Mouse (Mus musculus) spleen, postnatal 4 days (tissue): ENCODE data around the gene Golga5.

Source experiments
- DNase-seq, 2 experiments: peaks; one replicate each; pipeline ENCODE4 v3.0.0; 2022; ENCODE audit warnings: low spot score in 2 of 2

Golga5 gene

GRCm38 (mm10) chr12:102511363-102511762 is 42.4 kb downstream of the Golga5 start:
- DNase-seq, result no peak

DNA sequence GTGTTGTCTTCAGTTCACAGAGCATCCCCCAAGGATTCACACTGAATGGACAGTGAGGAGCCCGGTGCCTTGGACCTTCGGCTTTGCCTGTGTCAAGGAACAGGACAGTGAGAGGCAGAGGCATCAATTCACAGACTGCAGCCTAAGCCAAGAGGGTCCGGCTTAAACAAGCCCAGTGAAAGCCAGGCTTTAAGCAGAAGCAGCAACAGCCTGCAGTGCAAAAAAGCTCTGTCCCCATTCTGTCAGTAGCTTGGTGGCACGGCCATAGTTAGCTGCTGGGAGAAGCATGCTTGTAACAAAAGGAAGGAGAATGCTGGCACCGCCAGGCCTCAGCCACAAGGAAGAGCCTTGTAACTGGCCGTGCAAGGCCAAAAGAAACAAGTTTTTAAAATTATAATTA is 45.2 kb downstream of the Golga5 start:
- no peak for DNase-seq

GRCm38 (mm10) chr12:102514751-102515150 is 45.8 kb downstream of the Golga5 start:
- no peak for DNase-seq

DNA sequence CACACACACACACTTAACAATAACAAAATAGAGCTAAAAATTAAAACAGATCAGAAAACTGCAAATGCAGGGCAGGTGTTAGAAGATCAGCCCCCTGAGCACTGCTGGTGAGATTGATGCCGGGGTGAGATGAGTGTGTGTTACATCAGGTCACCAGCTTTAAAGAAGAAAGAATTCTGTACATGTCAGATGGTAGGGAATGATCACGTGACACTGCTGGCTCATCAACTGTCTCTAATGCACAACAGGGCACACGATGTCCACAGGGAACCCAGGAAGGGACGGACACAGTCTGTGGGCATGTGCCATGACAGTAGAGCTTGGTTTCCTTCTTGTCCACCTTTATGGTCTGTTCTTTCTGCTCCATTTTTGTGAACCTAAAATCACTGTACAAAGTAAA is 47.2 kb downstream of the Golga5 start:
- no peak for DNase-seq

DNA sequence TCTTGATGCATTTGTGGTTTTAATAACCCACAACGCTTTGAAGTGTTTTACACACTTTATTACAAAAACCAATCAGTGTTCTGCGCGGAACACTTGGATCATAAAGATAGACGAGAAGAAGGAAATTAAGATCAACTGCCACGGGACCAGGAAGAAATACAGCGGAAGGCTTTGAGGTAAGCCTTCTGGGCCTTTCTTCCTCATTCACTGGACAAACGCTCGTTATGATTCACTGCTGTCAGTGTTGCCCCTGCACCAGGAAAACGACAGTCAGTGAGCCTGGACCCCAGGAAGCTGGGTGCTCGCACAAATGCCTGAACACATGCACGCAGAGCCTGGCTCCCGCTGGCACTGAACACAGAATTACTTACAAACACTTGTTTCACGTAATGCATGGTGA is 48.7 kb downstream of the Golga5 start:
- DNase-seq, result no peak

DNA sequence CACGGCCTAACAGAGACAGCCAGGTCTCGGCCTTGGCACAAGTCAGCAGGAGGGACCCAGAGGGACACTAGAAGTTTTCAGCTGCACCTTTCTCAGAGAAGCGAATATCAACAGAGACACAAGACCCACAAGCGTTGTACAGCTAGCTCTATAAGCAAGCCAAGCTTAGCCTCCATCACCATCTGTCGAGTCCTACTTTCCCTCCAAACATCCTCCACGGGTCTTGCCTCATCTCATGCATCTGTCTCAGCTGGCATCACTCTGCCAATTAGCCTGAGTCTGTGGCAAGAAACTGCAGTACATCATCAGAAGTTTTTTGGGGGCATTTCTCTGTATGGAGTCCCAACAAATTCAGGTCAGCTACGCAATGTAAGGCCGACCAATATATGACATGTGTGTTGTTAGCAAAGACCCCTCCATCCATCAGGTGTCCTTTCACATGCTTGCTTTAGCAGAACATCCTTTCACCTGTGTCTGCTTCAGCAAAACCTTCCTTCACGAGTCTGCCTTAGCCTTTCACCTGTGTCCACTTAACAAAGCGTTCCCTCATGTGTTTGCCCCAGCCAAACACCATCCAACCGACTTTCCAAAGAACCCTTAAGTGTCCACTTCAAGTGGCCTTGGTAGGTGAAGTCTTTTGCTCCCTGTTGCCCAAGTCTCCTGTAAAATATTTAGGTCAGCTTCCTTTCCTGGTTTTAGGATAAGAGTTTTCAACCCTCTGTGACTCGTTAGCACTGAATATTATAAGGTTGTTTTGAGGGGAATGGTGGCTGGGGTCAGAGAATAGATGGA is 51.2 kb downstream of the Golga5 start:
- DNase-seq, result no peak

DNA sequence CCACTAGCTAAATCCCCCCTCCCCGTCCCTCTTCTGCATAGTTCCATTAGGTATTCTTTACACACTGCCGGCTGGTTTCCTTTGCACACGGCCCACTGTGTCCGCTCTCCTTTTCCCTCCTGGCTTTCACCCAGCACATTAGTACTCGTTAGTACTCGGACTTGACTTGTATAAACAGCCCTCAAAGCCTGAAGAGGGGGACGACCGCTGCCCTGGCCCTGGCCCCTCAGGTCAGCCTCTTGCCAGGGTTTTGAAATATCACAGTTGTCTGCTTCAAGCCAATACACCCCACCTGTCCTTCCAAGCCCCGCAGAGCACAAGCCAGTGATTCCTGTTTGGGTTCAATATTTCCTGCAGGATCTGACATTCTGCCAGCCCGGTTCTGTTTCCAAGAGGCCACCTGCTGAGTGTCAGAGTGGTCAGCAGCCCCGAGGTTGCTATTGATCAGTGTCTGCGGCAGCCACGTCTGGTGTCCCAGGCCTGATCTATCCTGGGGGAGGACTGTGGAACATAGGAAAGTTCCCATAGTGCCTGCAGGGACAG is 52.9 kb downstream of the Golga5 start:
- DNase-seq, result no peak

DNA sequence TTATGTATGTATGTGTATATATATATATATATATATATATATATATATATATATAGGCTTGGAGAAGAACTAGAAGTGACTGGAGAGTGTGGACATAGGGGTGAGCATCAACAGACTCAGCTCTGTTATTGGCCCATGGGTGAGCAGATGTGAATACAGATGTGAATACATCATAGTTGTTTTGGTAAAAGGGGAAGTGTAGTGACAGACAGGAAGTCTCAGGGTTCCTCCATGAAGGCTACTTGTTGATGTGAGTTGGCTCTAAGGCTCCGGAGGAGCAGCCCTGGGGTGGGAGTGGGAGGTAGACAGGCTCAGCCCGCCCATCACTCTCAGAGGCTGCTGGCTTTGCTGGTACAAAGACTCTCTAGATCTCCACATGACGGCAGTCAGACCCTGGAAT is 55.3 kb downstream of the Golga5 start:
- DNase-seq, result no peak

DNA sequence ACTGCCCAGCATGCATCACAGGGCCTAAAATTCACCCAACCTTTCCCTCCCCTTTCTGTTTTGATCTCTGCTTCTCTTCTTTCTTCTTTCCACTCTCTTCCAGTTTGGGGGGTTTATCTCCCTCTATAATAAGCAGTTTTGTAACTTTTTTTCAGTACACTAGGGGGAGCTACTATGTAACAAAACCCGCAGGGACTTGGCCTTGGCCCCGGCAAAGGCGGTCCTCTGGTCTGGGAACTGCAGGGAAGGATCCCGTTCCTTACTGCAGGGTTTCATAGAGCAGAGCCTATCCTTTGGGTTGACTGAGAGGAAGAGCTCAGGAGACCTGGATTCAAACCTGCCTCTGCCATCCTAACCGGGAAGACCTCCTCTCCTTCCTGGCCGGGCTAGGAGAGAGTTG is 55.8 kb downstream of the Golga5 start:
- no peak for DNase-seq

DNA sequence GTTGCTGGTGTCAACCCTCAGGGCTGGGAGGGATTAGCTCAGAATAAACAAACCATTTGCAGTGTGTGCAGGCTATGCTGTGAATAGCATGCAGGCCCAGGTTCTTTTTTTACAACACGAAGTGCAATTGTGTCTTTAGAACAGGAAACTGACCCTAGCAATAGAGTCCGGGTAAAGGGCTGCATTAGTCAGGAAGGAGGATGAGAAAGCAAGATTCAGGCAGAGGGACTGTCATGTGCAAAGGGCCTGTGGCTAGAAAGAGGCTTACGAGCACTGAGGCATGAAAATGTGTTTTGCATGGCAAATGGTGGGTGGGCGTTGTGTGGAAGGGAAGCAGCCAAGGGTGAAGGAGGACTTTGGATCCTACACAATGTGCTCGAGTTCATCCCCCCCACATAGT is 59.1 kb downstream of the Golga5 start:
- DNase-seq, result no peak

GRCm38 (mm10) chr12:102535796-102536195 is 66.9 kb downstream of the Golga5 start:
- no peak for DNase-seq

DNA sequence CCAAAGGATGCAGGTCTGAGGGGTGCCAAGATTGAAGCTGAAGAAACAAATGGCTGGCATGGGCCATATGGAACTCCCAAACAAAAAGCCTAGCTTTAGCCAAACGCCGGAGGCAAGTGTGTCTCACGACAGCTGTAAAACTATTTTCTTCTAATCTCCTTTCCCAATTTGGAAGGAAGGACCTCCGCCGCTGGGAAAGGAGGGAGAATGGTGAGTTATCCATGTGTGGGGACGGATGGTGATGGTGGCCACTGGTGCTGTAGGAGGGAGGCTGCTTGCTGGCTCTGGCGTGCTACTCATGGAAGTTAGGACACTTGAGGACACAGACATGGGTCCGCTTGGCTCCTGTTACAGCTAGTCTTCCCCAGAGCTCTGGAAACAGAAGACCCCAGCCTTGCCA is 71.3 kb downstream of the Golga5 start:
- no peak for DNase-seq

- DNase-seq, result no peak
Measured at GRCm38 (mm10) chr12:102541168-102541567, 72.2 kb downstream of the Golga5 start.

DNA sequence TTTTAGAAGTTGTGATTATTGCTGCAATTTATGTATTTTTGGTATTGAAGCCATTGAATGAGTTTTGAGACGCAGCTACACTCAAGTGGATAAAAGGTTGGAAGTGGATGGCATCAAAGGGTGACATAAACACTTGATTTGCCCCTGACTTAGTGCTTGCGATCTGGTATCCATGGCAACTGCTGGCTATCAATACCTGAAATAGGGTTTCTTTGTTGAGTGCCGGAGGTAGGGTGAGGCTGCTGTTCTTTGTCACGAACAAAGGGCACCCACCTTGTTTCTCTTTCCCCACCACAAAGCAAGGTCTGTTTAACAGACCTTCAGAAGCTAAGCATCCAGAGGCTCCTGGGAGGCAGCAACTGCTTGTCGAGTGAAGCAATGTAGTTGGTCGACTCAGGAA is 76.2 kb downstream of the Golga5 start:
- no peak for DNase-seq
